Mouse (Mus musculus): ENCODE measurements at regions not wholly inside any gene's neighbourhood (a gene's known extent, or its start where the extent isn't known, plus 50 kb on each side); places are given as distances from the start of the nearest gene placed in this dataset.

GRCm38 (mm10) chr6:25449968-25450367, 240.6 kb downstream of the Gpr37 start:
- TF ChIP-seq MYOD1 (IDR thresholded peaks at IDR 0.05; ENCODE audit: control insufficient read depth, insufficient read length, low read depth): peak; percentile 95
- no peak for TF ChIP-seq CTCF (IDR thresholded peaks at IDR 0.05; ENCODE audit: control insufficient read depth, insufficient read depth, insufficient read length)
- TF ChIP-seq MYOG (IDR thresholded peaks at IDR 0.05; ENCODE audit: control insufficient read depth, extremely low read depth, insufficient read length): no peak

Measured in C2C12 (cell line).